Mouse (Mus musculus): ENCODE measurements at regions not wholly inside any gene's neighbourhood (a gene's known extent, or its start where the extent isn't known, plus 50 kb on each side); places are given as distances from the start of the nearest gene placed in this dataset.

- H3K4me3 ChIP-seq (ENCODE audit: low read depth, low read length), result no peak overlapping the region
- H3K36me3 ChIP-seq (ENCODE audit: control insufficient read depth, insufficient read depth, low read length), result no peaks in the 10 kb centered on the region
- peaks cover 13% of the 10 kb centered on the region; the same call in 1 of the 2 replicates for H3K27me3 ChIP-seq (replicated peaks; ENCODE audit: control insufficient read depth, insufficient read depth, low read length)
- DNase-seq (ENCODE audit: low spot score) (no peak), ATAC-seq (ENCODE audit: low read depth) (no peak)
- WGBS, result 42% methylated on average over 7 of the region's 7 CpGs
- peaks cover 3% of the 10 kb centered on the region for H3K4me1 ChIP-seq (ENCODE audit: control insufficient read depth, insufficient read depth, low read length)
- no peak overlapping the region for H3K27ac ChIP-seq (replicated peaks; ENCODE audit: low read depth, low read length)
- H3K9me3 ChIP-seq (ENCODE audit: control insufficient read depth, low read length), result no peaks in the 10 kb centered on the region
- H3K9ac ChIP-seq (ENCODE audit: low read depth, low read length), result no peak overlapping the region
- no peak overlapping the region for H3K4me2 ChIP-seq (ENCODE audit: low read depth, low read length)
Measured at GRCm38 (mm10) chr2:75061009-75061408, 235.4 kb downstream of the Mtx2 start.

- ATAC-seq (ENCODE audit: low read depth) (no peak), DNase-seq (ENCODE audit: low spot score) (no peak)
- H3K4me1 ChIP-seq (ENCODE audit: control insufficient read depth, insufficient read depth, low read length), result peaks cover 3% of the 10 kb centered on the region
- no peak overlapping the region for H3K4me2 ChIP-seq (ENCODE audit: low read depth, low read length)
- H3K9me3 ChIP-seq (ENCODE audit: control insufficient read depth, low read length), result no peaks in the 10 kb centered on the region
- H3K27ac ChIP-seq (replicated peaks; ENCODE audit: low read depth, low read length), result no peak overlapping the region
- no peaks in the 10 kb centered on the region for H3K36me3 ChIP-seq (ENCODE audit: control insufficient read depth, insufficient read depth, low read length)
- 51% methylated on average over 12 of the region's 12 CpGs for WGBS
- no peak overlapping the region for H3K4me3 ChIP-seq (ENCODE audit: low read depth, low read length)
- H3K27me3 ChIP-seq (replicated peaks; ENCODE audit: control insufficient read depth, insufficient read depth, low read length), result peaks cover 13% of the 10 kb centered on the region; the same call in 1 of the 2 replicates
- H3K9ac ChIP-seq (ENCODE audit: low read depth, low read length), result no peak overlapping the region
Measured at GRCm38 (mm10) chr2:75061456-75062188, 236.0 kb downstream of the Mtx2 start.

- Histone ChIP-seq H3K4me3 (ENCODE audit: low read depth, low read length) (no peak overlapping the region), H3K9me3 (ENCODE audit: control insufficient read depth, low read length) (no peaks in the 10 kb centered on the region), H3K9ac (ENCODE audit: low read depth, low read length) (no peak overlapping the region), H3K4me1 (ENCODE audit: control insufficient read depth, insufficient read depth, low read length) (peaks cover 3% of the 10 kb centered on the region), H3K36me3 (ENCODE audit: control insufficient read depth, insufficient read depth, low read length) (no peaks in the 10 kb centered on the region), H3K27me3 (replicated peaks; ENCODE audit: control insufficient read depth, insufficient read depth, low read length) (peaks cover 13% of the 10 kb centered on the region; the same call in 1 of the 2 replicates), H3K4me2 (ENCODE audit: low read depth, low read length) (no peak overlapping the region), H3K27ac (replicated peaks; ENCODE audit: low read depth, low read length) (no peak overlapping the region)
- no peak for ATAC-seq (ENCODE audit: low read depth)
- no peak for DNase-seq (ENCODE audit: low spot score)
- WGBS, result 75% methylated on average over 7 of the region's 7 CpGs
Measured at GRCm38 (mm10) chr2:75062189-75062510, 236.5 kb downstream of the Mtx2 start.

GRCm38 (mm10) chr2:75064406-75065115 is 239.0 kb downstream of the Mtx2 start:
- ATAC-seq (ENCODE audit: low read depth), result no peak

GRCm38 (mm10) chr2:75065304-75065703 is 239.7 kb downstream of the Mtx2 start:
- H3K27ac ChIP-seq (replicated peaks; ENCODE audit: low read depth, low read length), result no peak overlapping the region
- H3K9ac ChIP-seq (ENCODE audit: low read depth, low read length), result no peak overlapping the region
- 0 out of 2 replicates have a peak, but pooled peaks cover 5% of the 10 kb centered on the region for H3K27me3 ChIP-seq (replicated peaks; ENCODE audit: control insufficient read depth, insufficient read depth, low read length)
- WGBS, result 71% methylated on average over 2 of the region's 2 CpGs
- no peak overlapping the region for H3K4me2 ChIP-seq (ENCODE audit: low read depth, low read length)
- H3K9me3 ChIP-seq (ENCODE audit: control insufficient read depth, low read length), result no peaks in the 10 kb centered on the region
- peaks cover 3% of the 10 kb centered on the region for H3K4me1 ChIP-seq (ENCODE audit: control insufficient read depth, insufficient read depth, low read length)
- DNase-seq (ENCODE audit: low spot score) (no peak), ATAC-seq (ENCODE audit: low read depth) (no peak)
- H3K36me3 ChIP-seq (ENCODE audit: control insufficient read depth, insufficient read depth, low read length), result no peaks in the 10 kb centered on the region
- H3K4me3 ChIP-seq (ENCODE audit: low read depth, low read length), result no peak overlapping the region

More at GRCm38 (mm10) chr2:75064406-75065115, 239.0 kb downstream of the Mtx2 start:
- Histone ChIP-seq H3K27me3 (replicated peaks; ENCODE audit: control insufficient read depth, insufficient read depth, low read length) (0 out of 2 replicates have a peak, but pooled peaks cover 9% of the 10 kb centered on the region), H3K36me3 (ENCODE audit: control insufficient read depth, insufficient read depth, low read length) (no peaks in the 10 kb centered on the region), H3K4me2 (ENCODE audit: low read depth, low read length) (no peak overlapping the region), H3K4me3 (ENCODE audit: low read depth, low read length) (no peak overlapping the region), H3K4me1 (ENCODE audit: control insufficient read depth, insufficient read depth, low read length) (peaks cover 3% of the 10 kb centered on the region), H3K9ac (ENCODE audit: low read depth, low read length) (no peak overlapping the region), H3K27ac (replicated peaks; ENCODE audit: low read depth, low read length) (no peak overlapping the region), H3K9me3 (ENCODE audit: control insufficient read depth, low read length) (no peaks in the 10 kb centered on the region)
- no peak for DNase-seq (ENCODE audit: low spot score)
- WGBS, result 65% methylated on average over 10 of the region's 10 CpGs

GRCm38 (mm10) chr2:75069321-75069720 is 243.7 kb downstream of the Mtx2 start:
- H3K4me3 ChIP-seq (ENCODE audit: low read depth, low read length), result no peak overlapping the region
- WGBS, result 82% methylated on average over 2 of the region's 2 CpGs
- H3K4me1 ChIP-seq (ENCODE audit: control insufficient read depth, insufficient read depth, low read length), result peaks cover 6% of the 10 kb centered on the region
- H3K27me3 ChIP-seq (replicated peaks; ENCODE audit: control insufficient read depth, insufficient read depth, low read length), result no peaks in the 10 kb centered on the region
- H3K9ac ChIP-seq (ENCODE audit: low read depth, low read length), result no peak overlapping the region
- no peaks in the 10 kb centered on the region for H3K36me3 ChIP-seq (ENCODE audit: control insufficient read depth, insufficient read depth, low read length)
- DNase-seq (ENCODE audit: low spot score), result no peak
- no peak overlapping the region for H3K4me2 ChIP-seq (ENCODE audit: low read depth, low read length)
- H3K27ac ChIP-seq (replicated peaks; ENCODE audit: low read depth, low read length), result no peak overlapping the region
- H3K9me3 ChIP-seq (ENCODE audit: control insufficient read depth, low read length), result no peaks in the 10 kb centered on the region
- ATAC-seq (ENCODE audit: low read depth), result no peak

- H3K4me3 ChIP-seq (ENCODE audit: low read depth, low read length), result no peak overlapping the region
- H3K27me3 ChIP-seq (replicated peaks; ENCODE audit: control insufficient read depth, insufficient read depth, low read length), result no peaks in the 10 kb centered on the region
- H3K4me1 ChIP-seq (ENCODE audit: control insufficient read depth, insufficient read depth, low read length), result peaks cover 6% of the 10 kb centered on the region
- H3K36me3 ChIP-seq (ENCODE audit: control insufficient read depth, insufficient read depth, low read length), result no peaks in the 10 kb centered on the region
- H3K27ac ChIP-seq (replicated peaks; ENCODE audit: low read depth, low read length), result peak overlapping the region; percentile 39; the same call in 1 of the 2 replicates
- H3K4me2 ChIP-seq (ENCODE audit: low read depth, low read length), result no peak overlapping the region
- DNase-seq (ENCODE audit: low spot score) (no peak), ATAC-seq (ENCODE audit: low read depth) (no peak)
- WGBS, result 60% methylated on average over 3 of the region's 3 CpGs
- H3K9me3 ChIP-seq (ENCODE audit: control insufficient read depth, low read length), result no peaks in the 10 kb centered on the region
- H3K9ac ChIP-seq (ENCODE audit: low read depth, low read length), result no peak overlapping the region
Measured at GRCm38 (mm10) chr2:75072021-75072420, 246.4 kb downstream of the Mtx2 start.

- Histone ChIP-seq H3K9me3 (ENCODE audit: control insufficient read depth, low read length) (no peaks in the 10 kb centered on the region), H3K36me3 (ENCODE audit: control insufficient read depth, insufficient read depth, low read length) (no peaks in the 10 kb centered on the region), H3K4me1 (ENCODE audit: control insufficient read depth, insufficient read depth, low read length) (peaks cover 6% of the 10 kb centered on the region), H3K27me3 (replicated peaks; ENCODE audit: control insufficient read depth, insufficient read depth, low read length) (no peaks in the 10 kb centered on the region), H3K27ac (replicated peaks; ENCODE audit: low read depth, low read length) (peak overlapping the region; percentile 39; the same call in 1 of the 2 replicates), H3K4me3 (ENCODE audit: low read depth, low read length) (no peak overlapping the region), H3K4me2 (ENCODE audit: low read depth, low read length) (no peak overlapping the region), H3K9ac (ENCODE audit: low read depth, low read length) (no peak overlapping the region)
- WGBS, result 43% methylated on average over 8 of the region's 8 CpGs
- DNase-seq (ENCODE audit: low spot score) (peak; percentile 34), ATAC-seq (ENCODE audit: low read depth) (no peak)
Measured at GRCm38 (mm10) chr2:75072471-75072870, 246.9 kb downstream of the Mtx2 start.
